Mouse (Mus musculus) embryonic fibroblast, embryonic 13.5 days (primary cell): ENCODE results near the gene Eya3.

ENCODE experiments used
- CTCF ChIP-seq: IDR thresholded peaks from 2 replicates; pipeline ENCODE4 v1.5.1; 2011; ENCODE audit warnings: mild to moderate bottlenecking, control low read depth, low read length, moderate library complexity, borderline replicate concordance; ENCODE audit not compliant: insufficient read depth
- POLR2A ChIP-seq: IDR thresholded peaks from 2 replicates; pipeline ENCODE4 v1.6.1; 2011; ENCODE audit warnings: low read depth, mild to moderate bottlenecking, control low read depth, low read length, moderate library complexity

DNA sequence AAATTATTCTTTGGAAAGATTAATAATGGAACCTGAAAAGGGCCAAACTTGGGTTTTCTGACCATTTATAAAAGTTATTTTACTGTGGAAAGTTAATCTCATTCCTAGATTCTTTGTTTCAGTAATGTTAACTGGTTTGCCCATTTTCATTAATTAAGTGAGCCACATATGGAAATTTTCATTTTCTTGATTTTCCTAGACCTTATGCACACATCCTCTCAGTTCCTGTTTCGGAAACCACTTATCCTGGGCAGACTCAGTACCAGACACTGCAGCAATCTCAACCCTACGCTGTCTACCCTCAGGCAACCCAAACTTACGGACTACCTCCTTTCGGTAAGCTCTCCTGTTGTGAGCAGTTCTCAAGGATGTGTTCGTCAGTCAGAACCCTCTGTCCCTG is 33.9 kb downstream of the Eya3 start:
- TF ChIP-seq POLR2A (no peak), CTCF (no peak)
